Mouse (Mus musculus) gastrocnemius, postnatal 14 days (tissue): Measurements from ENCODE around the gene Shq1. TPM values are rescaled to one million over a fixed set of nuclear protein-coding genes. Genes with fewer than 3 reads are reported as not detected.
A peak's percentile ranks its signal among the peaks of the same experiment; 100 is the strongest.

ENCODE experiments used
- DNase-seq: peaks from one replicate; pipeline ENCODE4 v3.0.0; 2021; ENCODE audit warnings: mixed read lengths
- intact Hi-C: fragments of 180-260 bp; cut with DNase I; formaldehyde crosslinking; loops from one replicate; pipeline ENCODE4 v1.15.1; 2025; ENCODE audit warnings: low total_unique reads
- total RNA-seq, 2 experiments: library from RNA; stranded (reverse); gene quantifications; 2 replicates each; pipeline ENCODE4 v1.2.3; 2021

The Shq1 gene
- total RNA-seq, 2 experiments from 2014 or later, result 1.4 to 2.1 TPM

DNA sequence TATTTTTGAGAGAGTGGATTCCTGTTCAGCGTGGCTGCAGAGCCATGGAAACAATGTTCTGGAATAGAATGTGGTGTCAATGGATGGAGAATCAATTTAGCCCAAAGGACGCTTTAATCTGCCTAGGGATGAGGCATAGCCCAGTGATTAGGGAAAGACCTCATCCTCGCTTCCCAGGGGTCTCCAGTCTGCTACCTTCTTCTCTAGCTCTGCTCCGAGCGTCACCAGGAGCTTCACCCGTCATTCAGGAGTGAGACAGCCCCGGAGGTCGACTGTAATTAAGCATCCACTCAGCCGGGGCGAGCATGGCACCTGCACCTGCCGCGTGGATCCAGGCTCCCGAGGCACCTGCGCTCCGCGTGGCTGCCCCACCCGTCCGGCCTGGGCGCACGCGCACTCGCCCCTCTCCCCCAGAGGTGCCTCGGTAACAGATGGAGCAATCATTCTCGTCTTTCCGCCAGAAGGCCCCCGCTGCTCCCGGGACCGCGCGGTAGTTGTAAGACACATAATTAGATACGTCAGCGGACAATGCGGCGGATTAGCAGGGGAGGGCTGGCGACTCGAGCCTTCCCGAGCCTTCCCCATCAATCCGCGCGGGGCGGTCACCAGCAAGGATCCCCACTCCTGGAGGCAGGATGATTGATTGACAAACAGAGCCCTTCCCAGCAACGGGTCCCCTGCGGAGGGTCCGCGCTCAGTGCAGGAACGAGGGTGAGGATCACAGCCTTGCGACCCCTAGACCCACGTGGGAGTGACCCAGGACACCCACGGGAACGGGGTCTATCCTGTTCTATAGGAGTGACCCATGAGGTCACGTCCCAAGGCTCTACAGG, 108.0 kb downstream of the Shq1 start:
- intact Hi-C loops, result no loop called here
- peak; percentile 30 for DNase-seq

GRCm38 (mm10) chr6:100558057-100558456, 112.9 kb downstream of the Shq1 start:
- intact Hi-C loops, result no loop called here
- DNase-seq, result no peak

DNA sequence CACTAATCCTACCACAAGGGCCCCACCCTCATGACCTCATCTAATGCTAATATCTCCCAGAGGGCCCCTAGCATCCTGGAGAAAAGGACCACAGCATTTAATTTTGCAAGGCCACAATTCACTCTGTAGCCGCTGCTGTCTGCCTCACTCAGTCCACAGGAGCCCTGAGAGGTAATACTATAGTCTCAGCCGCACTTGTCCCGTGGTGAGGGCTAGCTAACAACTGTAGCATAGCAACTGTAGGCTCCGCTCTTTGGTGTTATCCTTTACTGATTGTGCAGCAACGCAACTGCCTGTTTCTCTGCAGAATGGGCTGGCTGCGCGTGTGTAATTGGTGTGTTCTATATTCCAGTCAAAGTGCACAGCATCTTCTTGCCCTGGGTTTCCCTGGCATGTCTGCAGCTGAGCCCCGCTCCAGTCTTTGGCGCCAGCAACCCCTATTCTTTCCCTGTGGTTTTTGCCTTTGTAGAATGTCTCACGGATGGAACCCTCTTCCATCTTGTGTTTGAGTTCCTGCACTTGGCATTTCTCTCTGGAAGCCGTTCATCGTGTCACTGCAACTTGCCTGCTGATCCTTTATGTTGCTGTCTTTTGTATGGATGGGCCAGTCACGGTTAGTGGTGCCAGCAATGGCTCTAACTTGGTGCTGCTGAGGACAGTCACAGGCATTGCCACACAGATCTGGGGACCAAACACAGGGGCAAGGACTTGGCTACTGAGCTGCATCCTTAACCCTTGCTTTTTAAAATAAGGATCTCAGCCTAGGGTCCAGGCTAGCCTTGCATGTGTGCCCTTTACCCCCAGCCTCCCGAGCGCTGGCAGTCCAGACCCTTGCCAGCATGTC, 128.6 kb downstream of the Shq1 start:
- intact Hi-C loops, result no loop called here
- no peak for DNase-seq

DNA sequence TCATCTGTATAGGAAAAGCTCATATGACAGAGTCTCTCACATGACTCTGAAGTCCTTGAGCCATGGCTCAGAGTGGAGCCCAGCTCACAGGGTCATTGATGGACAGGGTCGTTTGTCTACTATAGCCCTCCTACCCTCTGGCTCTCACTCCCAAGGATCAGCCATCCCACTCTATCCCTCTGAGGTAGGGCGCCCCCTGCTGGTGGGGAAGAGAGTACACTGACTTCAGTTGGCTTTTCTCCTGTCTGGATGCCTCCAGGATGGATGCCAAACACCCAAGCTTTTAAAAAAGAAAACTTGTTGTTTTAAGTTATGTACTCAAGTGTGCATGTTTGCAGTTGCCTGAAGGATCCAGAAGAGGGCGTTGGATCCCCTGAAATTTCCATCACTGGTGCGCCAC, 131.3 kb downstream of the Shq1 start:
- intact Hi-C loops, result no loop called here
- no peak for DNase-seq

DNA sequence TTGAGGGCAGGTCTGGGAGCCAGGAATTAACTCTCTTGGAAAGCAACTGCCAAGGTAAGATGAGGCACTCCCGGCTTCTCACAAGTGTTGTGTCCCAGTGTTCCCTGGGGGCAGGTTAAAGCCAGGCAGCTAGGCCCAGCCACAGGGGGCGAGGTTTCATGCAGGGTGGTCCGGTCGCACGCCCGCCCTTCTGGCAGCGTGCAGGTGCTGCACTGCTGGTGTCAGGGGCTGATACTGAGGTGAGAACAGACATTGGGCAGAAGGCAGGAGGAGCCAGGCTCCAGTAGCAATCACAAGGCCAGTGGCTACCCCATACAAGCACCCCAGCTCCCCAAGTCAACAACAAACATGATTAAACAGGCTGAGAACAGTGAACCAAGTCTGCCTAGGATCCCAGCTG, 132.4 kb downstream of the Shq1 start:
- DNase-seq, result no peak
- intact Hi-C loops, result no loop called here

GRCm38 (mm10) chr6:100537987-100538386, 133.0 kb downstream of the Shq1 start:
- no peak for DNase-seq
- intact Hi-C loops, result no loop called here

GRCm38 (mm10) chr6:100537042-100537441, 133.9 kb downstream of the Shq1 start:
- DNase-seq, result no peak
- intact Hi-C loops, result no loop called here

- intact Hi-C loops, result no loop called here
- DNase-seq, result no peak
These were observed 137.6 kb downstream of the Shq1 start for GRCm38 (mm10) chr6:100533364-100533763.

DNA sequence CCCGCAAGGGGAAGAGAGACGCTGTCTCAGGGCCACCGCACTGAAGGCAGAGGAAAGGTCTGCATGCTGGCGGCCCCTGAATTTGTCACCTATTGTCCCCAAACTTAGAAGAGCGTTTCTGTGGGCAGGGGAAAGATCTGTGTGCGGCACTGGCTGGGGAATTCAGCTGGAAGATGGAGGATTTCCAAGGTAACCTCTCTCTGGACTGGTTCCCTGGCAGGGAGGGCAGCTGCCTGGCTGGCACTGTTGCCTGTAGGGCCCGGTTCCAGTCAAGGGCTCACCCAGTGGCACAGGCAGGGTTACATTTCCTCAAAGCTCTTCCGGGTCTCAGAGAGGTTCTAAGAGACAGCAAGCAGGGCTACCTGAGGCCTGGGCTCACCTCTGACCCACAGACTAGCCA, 138.6 kb downstream of the Shq1 start:
- intact Hi-C loops, result no loop called here
- peak; percentile 63 for DNase-seq

DNA sequence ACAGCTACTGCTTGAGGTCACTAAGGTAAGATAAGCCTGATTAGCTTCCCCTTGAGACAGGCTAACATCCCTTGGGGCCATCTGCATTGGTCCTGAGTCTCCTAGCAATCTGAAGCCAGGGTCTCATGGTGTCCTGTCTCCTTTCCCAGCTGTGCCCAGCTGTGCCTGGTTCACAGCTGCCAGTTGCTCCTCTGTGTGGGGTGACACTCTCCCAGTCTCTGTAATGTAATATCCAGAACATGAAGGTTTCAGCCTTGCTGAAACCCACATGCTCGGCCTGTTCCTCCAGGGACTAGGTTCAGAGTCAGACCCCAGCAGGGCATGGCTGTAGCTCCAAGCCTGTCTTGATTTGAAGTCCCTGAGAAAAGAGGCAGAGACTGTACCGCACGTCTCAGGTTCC, 141.3 kb downstream of the Shq1 start:
- no peak for DNase-seq
- intact Hi-C loops, result no loop called here

DNA sequence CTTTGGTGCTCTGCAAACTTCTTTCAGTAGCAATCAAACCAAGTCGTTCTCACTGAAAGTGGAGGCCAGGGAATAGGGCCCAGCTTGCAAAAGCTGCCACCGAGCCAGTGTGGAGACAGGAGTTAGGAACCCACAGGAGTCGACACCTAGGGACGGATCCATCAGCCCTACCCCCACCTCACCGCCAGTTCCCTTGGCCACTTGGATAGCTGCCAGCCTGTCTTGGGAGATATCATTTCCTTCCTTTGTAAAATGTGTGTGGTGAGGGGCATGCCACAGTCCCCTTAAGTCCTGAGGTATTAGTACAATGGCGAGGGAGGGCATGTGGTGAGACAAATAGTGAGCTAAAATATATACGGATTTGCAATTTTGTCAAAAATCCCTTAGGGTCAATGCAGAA, 142.4 kb downstream of the Shq1 start:
- no peak for DNase-seq
- intact Hi-C loops, result no loop called here

DNA sequence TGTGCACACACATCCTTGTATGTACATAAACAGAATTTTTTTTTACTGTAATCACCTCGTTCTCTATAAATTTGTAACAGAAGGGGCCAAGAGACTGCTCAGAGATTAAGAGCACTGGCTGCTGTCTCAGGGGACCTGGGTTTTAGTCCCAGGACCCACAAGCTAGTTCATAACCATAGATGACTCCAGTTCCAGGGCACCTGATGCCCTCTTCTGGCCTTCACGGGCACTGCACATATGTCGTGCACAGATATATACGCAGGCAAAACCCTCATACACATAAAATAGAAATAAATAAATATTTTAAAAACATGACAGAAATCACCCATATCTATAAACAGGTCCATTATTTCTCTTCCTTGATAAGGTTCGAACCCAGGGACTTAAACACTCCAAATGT, 143.0 kb downstream of the Shq1 start:
- intact Hi-C loops, result no loop called here
- no peak for DNase-seq

DNA sequence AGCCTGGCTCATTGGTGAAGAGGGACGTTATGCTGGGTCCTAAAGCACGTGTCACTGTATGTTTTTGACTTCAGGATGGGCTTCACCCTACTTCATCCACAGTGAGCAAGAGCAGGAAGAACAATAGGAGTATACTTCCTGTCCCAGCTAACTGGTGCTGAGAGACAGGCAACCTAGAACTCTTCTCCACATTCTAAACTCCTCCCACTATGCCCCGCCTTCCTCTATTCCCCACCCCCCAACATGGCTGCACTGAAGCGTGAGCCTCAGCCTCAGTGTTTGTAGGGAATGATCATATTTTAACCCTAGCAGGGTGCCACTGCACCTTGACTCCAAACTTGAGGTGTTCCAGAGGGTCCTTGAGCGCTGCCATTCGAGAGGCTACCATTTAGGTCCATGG, 143.8 kb downstream of the Shq1 start:
- intact Hi-C loops, result no loop called here
- no peak for DNase-seq

- DNase-seq, result no peak
- intact Hi-C loops, result no loop called here
These were observed 144.9 kb downstream of the Shq1 start for GRCm38 (mm10) chr6:100526066-100526465.

DNA sequence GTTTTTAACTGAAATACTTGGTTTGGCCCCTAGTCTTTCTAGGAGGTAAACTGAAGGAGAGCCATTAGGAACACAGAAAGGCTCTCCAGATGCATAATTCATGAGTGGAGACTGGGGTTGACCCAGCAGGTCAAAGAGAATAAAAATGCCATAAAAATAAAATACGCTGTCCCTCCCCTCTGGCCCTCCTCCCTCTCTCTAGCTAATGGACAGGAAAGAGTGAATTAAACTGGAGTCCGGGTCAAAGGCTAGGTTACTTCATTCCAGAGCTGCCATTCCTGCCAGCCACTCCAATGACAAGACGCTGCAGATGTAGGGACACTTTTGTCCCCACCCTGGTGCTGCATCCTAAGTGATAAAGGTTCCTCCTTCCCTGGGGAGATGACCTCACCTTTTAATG, 145.5 kb downstream of the Shq1 start:
- DNase-seq, result no peak
- intact Hi-C loops, result no loop called here

DNA sequence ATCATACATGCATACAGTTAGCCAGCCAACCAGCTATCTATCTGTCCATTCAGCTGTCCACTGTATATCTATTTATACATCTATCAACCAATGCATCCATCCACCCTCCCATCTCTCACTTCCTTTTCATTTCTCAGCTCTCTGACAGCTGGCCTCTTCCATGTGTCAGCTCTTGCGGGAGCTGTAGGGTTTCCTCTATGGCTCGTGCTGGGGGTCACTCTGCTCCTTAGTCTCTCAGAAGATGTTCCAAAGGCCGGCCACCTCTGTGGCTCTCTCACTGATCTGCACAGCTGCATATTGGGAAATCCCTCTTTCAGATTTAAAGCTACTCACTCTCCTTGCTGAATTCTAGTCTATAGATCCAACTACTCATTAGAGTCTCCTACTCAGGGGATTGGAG, 148.5 kb downstream of the Shq1 start:
- no peak for DNase-seq
- intact Hi-C loops, result no loop called here

GRCm38 (mm10) chr6:100521615-100522398, 149.2 kb downstream of the Shq1 start:
- intact Hi-C loops, result no loop called here
- DNase-seq, result no peak

DNA sequence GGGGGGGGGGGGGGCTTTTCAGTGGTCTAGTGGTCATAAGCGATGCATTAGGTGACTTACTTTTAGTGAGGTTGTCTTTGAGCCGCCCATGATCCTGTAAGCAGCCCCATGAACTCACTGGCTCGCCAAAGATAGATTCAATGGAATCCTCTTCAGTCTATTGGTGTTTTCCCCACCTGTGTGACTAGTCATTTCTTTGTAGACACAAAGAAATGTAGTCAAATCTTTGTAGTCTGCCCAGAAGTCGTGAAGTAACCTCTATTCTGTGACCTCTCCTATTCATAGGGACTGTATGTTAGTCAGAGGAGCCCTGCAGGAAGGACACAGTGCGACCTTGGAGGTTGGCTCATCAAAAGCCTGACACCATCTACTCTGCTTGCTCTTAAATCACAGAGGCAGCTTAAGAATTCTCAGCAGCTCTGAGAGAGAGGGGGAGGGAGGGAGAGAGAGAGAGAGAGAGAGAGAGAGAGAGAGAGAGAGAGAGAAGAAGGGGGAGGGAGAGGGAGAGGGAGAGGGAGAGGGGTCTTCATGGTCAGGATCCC, 150.3 kb downstream of the Shq1 start:
- intact Hi-C loops, result no loop called here
- no peak for DNase-seq

- intact Hi-C loops, result loop anchor here (5.0 to 10.0 kb wide), 2 partner anchors 615 to 718 kb away; no protein-coding TSS in a partner anchor
- no peak for DNase-seq
These were observed 151.1 kb downstream of the Shq1 start for GRCm38 (mm10) chr6:100519837-100520236.
